Comparison of ENCODE assay signal across 11 mouse cellular contexts in the genomic region with DNA sequence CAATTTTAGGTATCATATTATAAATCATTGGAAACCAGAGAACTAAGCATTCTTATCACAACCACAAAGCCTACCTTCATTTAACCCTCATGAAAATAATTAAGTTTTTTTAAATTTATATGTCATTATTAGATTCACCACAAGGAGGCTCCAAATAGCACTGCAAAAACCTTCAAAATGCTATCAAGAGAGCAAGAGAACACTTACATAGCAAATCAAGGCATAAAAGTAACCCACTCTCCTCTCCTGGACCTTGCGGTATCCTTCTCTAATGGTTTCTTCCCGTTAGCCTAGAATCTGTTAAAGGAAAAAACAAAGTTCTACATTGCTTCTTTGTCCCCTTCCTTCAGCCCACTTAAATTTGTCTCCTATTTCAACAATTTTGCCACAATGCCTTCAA. TPM values are rescaled to one million over a fixed set of nuclear protein-coding genes. Genes with fewer than 3 reads are reported as not detected.
DNase-seq lines count a peak whose midpoint lies in the region; ATAC-seq and TF ChIP-seq lines count a peak whose summit lies in the region.
"Had no signal": no experiment of that assay in that cellular context is flagged by ENCODE, and none has a peak within 500 bp of the region (broad histone marks: within the 10 kb centered on the region; RNA-seq: fewer than 3 reads in every experiment).

No protein-coding gene starts in this region.

- TF ChIP-seq RAD21 in CH12.LX (IDR thresholded peaks at IDR 0.05; ENCODE audit: low read depth, low read length), result peak; percentile 68

- ATAC-seq in kidney, postnatal 0 days (replicated peaks; ENCODE audit: low FRiP score, low read depth), result no peak
- no peak for ATAC-seq in erythroblast, adult 5-6 weeks (replicated peaks; ENCODE audit: low FRiP score, poor library complexity, severe bottlenecking)

- TF ChIP-seq EP300 in CH12.LX (IDR thresholded peaks at IDR 0.05; ENCODE audit: low read length), result no peak

- H3K36me3 ChIP-seq in kidney, postnatal 0 days (ENCODE audit: insufficient read depth, low read length), result no peaks in the 10 kb centered on the region
- H3K36me3 ChIP-seq in CH12.LX (replicated peaks in 1 of 2; ENCODE audit: control insufficient read depth in 1 of 2, insufficient read depth in 1 of 2, low read length in 1 of 2), result peaks cover 0 to 12% of the 10 kb centered on the region in 2 experiments
- H3K36me3 ChIP-seq: neural tube, embryonic 13.5 days had no signal

- TF ChIP-seq POLR2A in CH12.LX (IDR thresholded peaks at IDR 0.05; ENCODE audit: low read depth, low read length), result no peak

- no peak overlapping the region for H3K9ac ChIP-seq in kidney, postnatal 0 days (ENCODE audit: low read depth, low read length)
- H3K9ac ChIP-seq in CH12.LX (ENCODE audit: insufficient read depth, low read depth), result no peak overlapping the region
- H3K9ac ChIP-seq: liver, embryonic 14.5 days; neural tube, embryonic 13.5 days had no signal

- no peaks in the 10 kb centered on the region for H3K27me3 ChIP-seq in kidney, postnatal 0 days (ENCODE audit: insufficient read depth, low read length)
- no peaks in the 10 kb centered on the region for H3K27me3 ChIP-seq in CH12.LX (replicated peaks)
- H3K27me3 ChIP-seq: neural tube, embryonic 13.5 days had no signal

- dilution Hi-C loops in CH12.LX (cut with MboI; ENCODE audit: extremely low pct_ligation_motif_present, extremely low pct_unique_long_range_greater_than_20kb, low sequenced_read_pairs), result no loop called here

- no peaks in the 10 kb centered on the region; the same call in 1 of the 2 replicates for H3K79me2 ChIP-seq in CH12.LX (replicated peaks; ENCODE audit: control insufficient read depth, extremely low read depth, insufficient read depth, poor library complexity, severe bottlenecking)

- peak; percentile 79 for DNase-seq in kidney, postnatal 0 days (ENCODE audit: low spot score)
- DNase-seq in kidney, adult 8-10 months, result no peak
- DNase-seq in CH12.LX (ENCODE audit: extremely low read depth) (peak; percentile 21), R1 (ENCODE audit: low read depth, low spot score) (peak; percentile 57)
- DNase-seq in mesoderm, embryonic 11.5 days (ENCODE audit: low read depth, low spot score), result peak; percentile 14
- DNase-seq in spleen, postnatal 4 days (ENCODE audit: low spot score in 2 of 2), result no peak
- DNase-seq: adrenal gland, postnatal 36 days; kidney, postnatal 25 days had no signal

- H3K4me3 ChIP-seq in kidney, postnatal 0 days (replicated peaks; ENCODE audit: low read depth, low read length), result no peak overlapping the region
- no peak overlapping the region for H3K4me3 ChIP-seq in CH12.LX (replicated peaks in 1 of 3; ENCODE audit: low read depth in 2 of 3, low read length in 2 of 3, poor library complexity in 1 of 3)
- H3K4me3 ChIP-seq: neural tube, embryonic 13.5 days had no signal

- H3K4me1 ChIP-seq in kidney, postnatal 0 days (replicated peaks; ENCODE audit: insufficient read depth, low read length), result no peaks in the 10 kb centered on the region; the same call in 1 of the 2 replicates
- no peaks in the 10 kb centered on the region for H3K4me1 ChIP-seq in CH12.LX (ENCODE audit: control insufficient read depth in 1 of 2, insufficient read depth in 2 of 2)
- H3K4me1 ChIP-seq: neural tube, embryonic 13.5 days had no signal

- in situ Hi-C loops in CH12.LX (cut with MboI; ENCODE audit: low pct_ligation_motif_present, low pct_unique_long_range_greater_than_20kb, low sequenced_read_pairs), result no loop called here

- H3K27ac ChIP-seq in kidney, postnatal 0 days, result no peak overlapping the region
- H3K27ac ChIP-seq in CH12.LX (ENCODE audit: insufficient read depth, low read depth), result no peak overlapping the region
- H3K27ac ChIP-seq: liver, embryonic 14.5 days; neural tube, embryonic 13.5 days had no signal

- H3K9me3 ChIP-seq in kidney, postnatal 0 days (replicated peaks; ENCODE audit: low read length), result no peaks in the 10 kb centered on the region
- no peaks in the 10 kb centered on the region for H3K9me3 ChIP-seq in CH12.LX (replicated peaks; ENCODE audit: low read length)
- H3K9me3 ChIP-seq: neural tube, embryonic 13.5 days had no signal

- no peak overlapping the region for H3K4me2 ChIP-seq in kidney, postnatal 0 days (ENCODE audit: low read length)
- H3K4me2 ChIP-seq in CH12.LX (ENCODE audit: insufficient read depth, low read depth, poor library complexity, severe bottlenecking), result no peak overlapping the region
- H3K4me2 ChIP-seq: neural tube, embryonic 13.5 days had no signal

- peak; percentile 87 for TF ChIP-seq CTCF in kidney, postnatal 0 days (IDR thresholded peaks at IDR 0.05; ENCODE audit: low read depth)
- TF ChIP-seq CTCF in CH12.LX (conservative IDR thresholded peaks at IDR 0.05 in 1 of 2, IDR thresholded peaks at IDR 0.05 in 1 of 2; ENCODE audit: low read depth in 2 of 2, low read length in 2 of 2), result peak in 1 of 2 experiments; percentile 70; a peak in 3 of 4 replicates

- WGBS in kidney, postnatal 0 days, result 41% methylated on average over 2 of the region's 2 CpGs

TF ChIP-seq in CH12.LX, 34 proteins besides CTCF, POLR2A, EP300 and RAD21:
- TF ChIP-seq MEF2A (IDR thresholded peaks at IDR 0.05; ENCODE audit: borderline replicate concordance, low read depth, low read length) (no peak), ZC3H11A (IDR thresholded peaks at IDR 0.05; ENCODE audit: low read depth, low read length) (no peak), GABPA (IDR thresholded peaks at IDR 0.05; ENCODE audit: insufficient replicate concordance, low read depth, low read length) (no peak), JUN (IDR thresholded peaks at IDR 0.05; ENCODE audit: insufficient read depth, low read depth, low read length) (no peak), ZNF384 (IDR thresholded peaks at IDR 0.05; ENCODE audit: low read depth, low read length) (peak; percentile 75), TCF12 (IDR thresholded peaks at IDR 0.05; ENCODE audit: low read depth, low read length) (no peak), MAZ (IDR thresholded peaks at IDR 0.05; ENCODE audit: low read depth, low read length) (no peak), SMC3 (IDR thresholded peaks at IDR 0.05; ENCODE audit: low read depth, low read length) (peak; percentile 70)

RNA-seq across cellular contexts. Expression of a gene that starts 37.0 kb away (rescaled TPM):
- 11.5 and 11.8 TPM in 2 replicates for polyA plus RNA-seq in kidney, postnatal 0 days (2015; fragmentation: Nextera tagmentation; extraction: Ambion mirVana)
- 13.4 and 13.9 TPM in 2 replicates for total RNA-seq in CH12.LX (2012; rRNA removed)
- total RNA-seq in CH12.LX (2014; rRNA removed), result 21.8 and 24.1 TPM in 2 replicates
- polyA plus RNA-seq in CH12.LX (2012; ENCODE audit: insufficient read length, low read depth), result 11.4 and 12.0 TPM in 2 replicates
- 3.8 and 5.2 TPM in 2 replicates for total RNA-seq in erythroblast, adult 5-6 weeks (2015; ENCODE audit: low replicate concordance)
- total RNA-seq in erythroblast, adult 5-6 weeks (2017; ENCODE audit: low replicate concordance), result 1.4 and 3.3 TPM in 2 replicates

RNA-seq across cellular contexts. Expression of a gene that starts 37.2 kb away (rescaled TPM):
- polyA plus RNA-seq in kidney, postnatal 0 days (2015; fragmentation: Nextera tagmentation; extraction: Ambion mirVana), result 160 and 161 TPM in 2 replicates
- total RNA-seq in CH12.LX (2012; rRNA removed) (87.3 and 89.9 TPM in 2 replicates), CH12.LX (2014; rRNA removed) (116 and 118 TPM in 2 replicates)
- 134 and 143 TPM in 2 replicates for polyA plus RNA-seq in CH12.LX (2012; ENCODE audit: insufficient read length, low read depth)
- total RNA-seq in erythroblast, adult 5-6 weeks (2015; ENCODE audit: low replicate concordance), result 35.7 and 65.6 TPM in 2 replicates
- total RNA-seq in erythroblast, adult 5-6 weeks (2017; ENCODE audit: low replicate concordance), result 24.5 and 55.2 TPM in 2 replicates

RNA-seq across cellular contexts. Expression of a gene that starts 53.9 kb away (rescaled TPM):
- 0.76 and 0.80 TPM in 2 replicates for polyA plus RNA-seq in kidney, postnatal 0 days (2015; fragmentation: Nextera tagmentation; extraction: Ambion mirVana)
- total RNA-seq in CH12.LX (2012; rRNA removed) (not detected in 2 replicates), CH12.LX (2014; rRNA removed) (not detected in 2 replicates)
- polyA plus RNA-seq in CH12.LX (2012; ENCODE audit: insufficient read length, low read depth), result 0.10 TPM in 1 of 2 replicates, not detected in the other
- not detected in 2 replicates for total RNA-seq in erythroblast, adult 5-6 weeks (2015; ENCODE audit: low replicate concordance)
- not detected in 2 replicates for total RNA-seq in erythroblast, adult 5-6 weeks (2017; ENCODE audit: low replicate concordance)

Comparison
In these comparisons a context has a peak if more than half of its experiments do, and no peak if none do; other contexts are left out.
1. DNase-seq: peak in kidney, postnatal 0 days (single experiment), CH12.LX (single experiment), R1 (single experiment) and mesoderm, embryonic 11.5 days (single experiment); none in kidney, adult 8-10 months (0 of 2) and spleen, postnatal 4 days (0 of 2).